8 mouse cellular contexts compared by ENCODE assay signal in the genomic region with DNA sequence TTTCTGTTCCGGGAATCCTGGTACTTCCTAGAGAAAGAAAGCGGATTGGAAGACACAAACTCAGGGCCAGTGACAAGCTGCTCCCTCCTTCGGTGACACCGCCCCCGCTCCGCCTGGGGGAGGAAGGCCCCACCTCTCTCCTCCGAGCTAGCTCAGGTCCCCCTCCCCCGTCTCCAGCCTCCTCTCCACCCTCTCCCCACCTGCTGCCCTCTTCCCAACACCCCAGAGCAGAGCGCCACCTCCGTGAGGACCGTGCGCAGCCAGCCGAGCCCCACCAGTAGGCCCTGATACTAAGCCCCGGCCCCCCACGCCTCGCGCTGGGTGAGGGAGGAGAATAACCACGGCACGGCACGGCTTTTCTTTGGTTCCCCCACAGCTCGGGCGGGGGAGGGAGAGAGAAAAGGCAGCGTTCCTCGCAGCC. TPM values are rescaled to one million over a fixed set of nuclear protein-coding genes. Genes with fewer than 3 reads are reported as not detected.
DNase-seq lines count a peak whose midpoint lies in the region; ATAC-seq and TF ChIP-seq lines count a peak whose summit lies in the region.

No protein-coding gene starts in this region.

- no peak for TF ChIP-seq POLR2A in limb, embryonic 14.5 days (IDR thresholded peaks at IDR 0.05; ENCODE audit: borderline replicate concordance, extremely low read depth, insufficient read depth, insufficient read length)

- peak overlapping the region; percentile 100 for H3K4me3 ChIP-seq in embryonic facial prominence, embryonic 10.5 days
- peak overlapping the region; percentile 99 for H3K4me3 ChIP-seq in kidney, embryonic 14.5 days (ENCODE audit: low read length)
- peak overlapping the region; percentile 95 for H3K4me3 ChIP-seq in limb, embryonic 14.5 days (replicated peaks; ENCODE audit: low read length)
- peak overlapping the region; percentile 83 for H3K4me3 ChIP-seq in midbrain, embryonic 16.5 days (ENCODE audit: low read depth, low read length)

- peak; percentile 61 to 64 for DNase-seq in urinary bladder, adult 18-20 months (ENCODE audit: low spot score in 2 of 2)
- DNase-seq in urinary bladder, postnatal 10 days (ENCODE audit: low spot score): no peak
- DNase-seq in embryonic facial prominence, embryonic 10.5 days (ENCODE audit: low spot score): peak; percentile 88
- peak; percentile 62 to 64 for DNase-seq in heart, adult 9 months (ENCODE audit: low spot score in 2 of 2)
- peak; percentile 79 for DNase-seq in limb, embryonic 14.5 days (ENCODE audit: low spot score)
- peak; percentile 52 to 78 for DNase-seq in spleen, postnatal 4 days (ENCODE audit: low spot score in 2 of 2)

- H3K36me3 ChIP-seq in embryonic facial prominence, embryonic 10.5 days (replicated peaks): peaks cover 37% of the 10 kb centered on the region
- peaks cover 14% of the 10 kb centered on the region for H3K36me3 ChIP-seq in kidney, embryonic 14.5 days (ENCODE audit: control insufficient read depth, insufficient read depth, low read length)
- H3K36me3 ChIP-seq in limb, embryonic 14.5 days (ENCODE audit: control insufficient read depth, insufficient read depth, low read length): peaks cover 18% of the 10 kb centered on the region; the same call in 1 of the 2 replicates
- 0 out of 2 replicates have a peak, but pooled peaks cover 3% of the 10 kb centered on the region for H3K36me3 ChIP-seq in midbrain, embryonic 16.5 days (ENCODE audit: control insufficient read depth, insufficient read depth, low read length)

- peak overlapping the region; percentile 94 for H3K27ac ChIP-seq in embryonic facial prominence, embryonic 10.5 days (replicated peaks)
- H3K27ac ChIP-seq in kidney, embryonic 14.5 days (ENCODE audit: low read depth, low read length): peak overlapping the region; percentile 90
- H3K27ac ChIP-seq in limb, embryonic 14.5 days (replicated peaks; ENCODE audit: low read depth, low read length): peak overlapping the region; percentile 77
- H3K27ac ChIP-seq in midbrain, embryonic 16.5 days (ENCODE audit: low read length): peak overlapping the region; percentile 92

- peak overlapping the region; percentile 76 for H3K4me2 ChIP-seq in kidney, embryonic 14.5 days (replicated peaks; ENCODE audit: low read depth, low read length)
- H3K4me2 ChIP-seq in limb, embryonic 14.5 days (replicated peaks; ENCODE audit: low read depth, low read length, severe bottlenecking): peak overlapping the region; percentile 79
- peak overlapping the region; percentile 65 for H3K4me2 ChIP-seq in midbrain, embryonic 16.5 days (ENCODE audit: low read length)

- no peaks in the 10 kb centered on the region for H3K9me3 ChIP-seq in embryonic facial prominence, embryonic 10.5 days
- no peaks in the 10 kb centered on the region for H3K9me3 ChIP-seq in kidney, embryonic 14.5 days (ENCODE audit: control insufficient read depth, low read length)
- no peaks in the 10 kb centered on the region for H3K9me3 ChIP-seq in limb, embryonic 14.5 days (ENCODE audit: control insufficient read depth, low read length)
- H3K9me3 ChIP-seq in midbrain, embryonic 16.5 days (replicated peaks; ENCODE audit: control insufficient read depth, low read length, poor library complexity, severe bottlenecking): no peaks in the 10 kb centered on the region

- peaks cover 20% of the 10 kb centered on the region for H3K4me1 ChIP-seq in embryonic facial prominence, embryonic 10.5 days
- peaks cover 11% of the 10 kb centered on the region for H3K4me1 ChIP-seq in kidney, embryonic 14.5 days (ENCODE audit: control insufficient read depth, insufficient read depth, low read length)
- H3K4me1 ChIP-seq in limb, embryonic 14.5 days (ENCODE audit: control insufficient read depth, insufficient read depth, low read length): peaks cover 10% of the 10 kb centered on the region
- peaks cover 18% of the 10 kb centered on the region for H3K4me1 ChIP-seq in midbrain, embryonic 16.5 days (ENCODE audit: control insufficient read depth, insufficient read depth, low read length)

- H3K9ac ChIP-seq in kidney, embryonic 14.5 days (ENCODE audit: low read depth, low read length): peak overlapping the region; percentile 94
- H3K9ac ChIP-seq in limb, embryonic 14.5 days (ENCODE audit: low read depth, low read length, severe bottlenecking): peak overlapping the region; percentile 84
- peak overlapping the region; percentile 91 for H3K9ac ChIP-seq in midbrain, embryonic 16.5 days (ENCODE audit: low read depth, low read length)

- peaks cover 30% of the 10 kb centered on the region for H3K27me3 ChIP-seq in embryonic facial prominence, embryonic 10.5 days (replicated peaks; ENCODE audit: low read depth, poor library complexity, severe bottlenecking)
- no peaks in the 10 kb centered on the region for H3K27me3 ChIP-seq in kidney, embryonic 14.5 days (ENCODE audit: control insufficient read depth, insufficient read depth, low read length)
- no peaks in the 10 kb centered on the region for H3K27me3 ChIP-seq in limb, embryonic 14.5 days (ENCODE audit: control insufficient read depth, insufficient read depth, low read length)
- no peaks in the 10 kb centered on the region; the same call in 1 of the 2 replicates for H3K27me3 ChIP-seq in midbrain, embryonic 16.5 days (ENCODE audit: control insufficient read depth, insufficient read depth, low read depth, low read length)

- ATAC-seq in kidney, embryonic 14.5 days (ENCODE audit: low FRiP score, low TSS enrichment): peak; percentile 84
- ATAC-seq in limb, embryonic 14.5 days (ENCODE audit: low FRiP score, low read depth): peak; percentile 73
- peak; percentile 71 for ATAC-seq in midbrain, embryonic 16.5 days

- WGBS in embryonic facial prominence, embryonic 10.5 days: 1% methylated on average over 24 of the region's 24 CpGs
- WGBS in kidney, embryonic 14.5 days: under 1% methylated on average over 21 of the region's 24 CpGs
- 3% methylated on average over 22 of the region's 24 CpGs for WGBS in limb, embryonic 14.5 days
- under 1% methylated on average over 18 of the region's 24 CpGs for WGBS in midbrain, embryonic 16.5 days

RNA-seq across cellular contexts. Expression of a gene that starts 0.8 kb away (rescaled TPM):
- 41.6 and 43.1 TPM in 2 replicates for polyA plus RNA-seq in embryonic facial prominence, embryonic 10.5 days (2016; fragmentation: Nextera tagmentation; extraction: Ambion mirVana)
- polyA plus RNA-seq in kidney, embryonic 14.5 days (2014; fragmentation: Nextera tagmentation; extraction: Ambion mirVana): 29.8 and 39.7 TPM in 2 replicates
- 75.0 and 96.4 TPM in 2 replicates for polyA plus RNA-seq in limb, embryonic 14.5 days (2012; rRNA removed)
- 37.4 and 39.6 TPM in 2 replicates for polyA plus RNA-seq in limb, embryonic 14.5 days (2014; fragmentation: Nextera tagmentation; extraction: Ambion mirVana)
- 96.4 and 102 TPM in 2 replicates for polyA plus RNA-seq in midbrain, embryonic 16.5 days (2015; fragmentation: Nextera tagmentation; extraction: Ambion mirVana)

RNA-seq across cellular contexts. Expression of a gene that starts 15.7 kb away (rescaled TPM):
- polyA plus RNA-seq in embryonic facial prominence, embryonic 10.5 days (2016; fragmentation: Nextera tagmentation; extraction: Ambion mirVana): 0.34 and 0.40 TPM in 2 replicates
- not detected in 2 replicates for polyA plus RNA-seq in kidney, embryonic 14.5 days (2014; fragmentation: Nextera tagmentation; extraction: Ambion mirVana)
- 13.7 and 14.9 TPM in 2 replicates for polyA plus RNA-seq in limb, embryonic 14.5 days (2012; rRNA removed)
- polyA plus RNA-seq in limb, embryonic 14.5 days (2014; fragmentation: Nextera tagmentation; extraction: Ambion mirVana): 6.3 and 7.4 TPM in 2 replicates
- polyA plus RNA-seq in midbrain, embryonic 16.5 days (2015; fragmentation: Nextera tagmentation; extraction: Ambion mirVana): not detected in 2 replicates

RNA-seq across cellular contexts. Expression of a gene that starts 27.4 kb away (rescaled TPM):
- 1.0 and 1.5 TPM in 2 replicates for polyA plus RNA-seq in embryonic facial prominence, embryonic 10.5 days (2016; fragmentation: Nextera tagmentation; extraction: Ambion mirVana)
- polyA plus RNA-seq in kidney, embryonic 14.5 days (2014; fragmentation: Nextera tagmentation; extraction: Ambion mirVana): not detected in 2 replicates
- polyA plus RNA-seq in limb, embryonic 14.5 days (2012; rRNA removed): not detected in 2 replicates
- polyA plus RNA-seq in limb, embryonic 14.5 days (2014; fragmentation: Nextera tagmentation; extraction: Ambion mirVana): 0.08 TPM in 1 of 2 replicates, not detected in the other
- polyA plus RNA-seq in midbrain, embryonic 16.5 days (2015; fragmentation: Nextera tagmentation; extraction: Ambion mirVana): 1.2 and 1.3 TPM in 2 replicates

RNA-seq across cellular contexts. Expression of a gene that starts 34.2 kb away (rescaled TPM):
- polyA plus RNA-seq in embryonic facial prominence, embryonic 10.5 days (2016; fragmentation: Nextera tagmentation; extraction: Ambion mirVana): 23.2 and 26.3 TPM in 2 replicates
- polyA plus RNA-seq in kidney, embryonic 14.5 days (2014; fragmentation: Nextera tagmentation; extraction: Ambion mirVana): 28.8 and 33.4 TPM in 2 replicates
- polyA plus RNA-seq in limb, embryonic 14.5 days (2012; rRNA removed): 58.9 and 90.9 TPM in 2 replicates
- polyA plus RNA-seq in limb, embryonic 14.5 days (2014; fragmentation: Nextera tagmentation; extraction: Ambion mirVana): 74.4 and 82.7 TPM in 2 replicates
- 2.3 and 4.0 TPM in 2 replicates for polyA plus RNA-seq in midbrain, embryonic 16.5 days (2015; fragmentation: Nextera tagmentation; extraction: Ambion mirVana)

RNA-seq across cellular contexts. Expression of a gene that starts 47.1 kb away (rescaled TPM):
- not detected in 2 replicates for polyA plus RNA-seq in embryonic facial prominence, embryonic 10.5 days (2016; fragmentation: Nextera tagmentation; extraction: Ambion mirVana)
- polyA plus RNA-seq in kidney, embryonic 14.5 days (2014; fragmentation: Nextera tagmentation; extraction: Ambion mirVana): 1.4 TPM in 2 replicates
- 0.44 and 0.59 TPM in 2 replicates for polyA plus RNA-seq in limb, embryonic 14.5 days (2012; rRNA removed)
- 0.14 TPM in 1 of 2 replicates, not detected in the other for polyA plus RNA-seq in limb, embryonic 14.5 days (2014; fragmentation: Nextera tagmentation; extraction: Ambion mirVana)
- 0.35 and 0.42 TPM in 2 replicates for polyA plus RNA-seq in midbrain, embryonic 16.5 days (2015; fragmentation: Nextera tagmentation; extraction: Ambion mirVana)
